Mouse (Mus musculus) liver, postnatal 0 days (tissue): ENCODE data around the gene Cdc26. TPM values are rescaled to one million over a fixed set of nuclear protein-coding genes. Genes with fewer than 3 reads are reported as not detected.
A peak's percentile ranks its signal among the peaks of the same experiment; 100 is the strongest.

Experiments used
- ATAC-seq: fragments of 200-750 bp; cut with Nextera tagmentation; 2 replicates; pipeline ENCODE4 v1.8.0; 2017; ENCODE audit warnings: mild to moderate bottlenecking, moderate library complexity
- DNase-seq: peaks from one replicate; pipeline ENCODE4 v3.0.0-alpha.2; 2016
- H3K27ac ChIP-seq: fragments of 300-500 bp; sonication (generic); 2 replicates; pipeline ENCODE4 v1.5.1; 2014; ENCODE audit warnings: antibody characterized with exemption, moderate library complexity, mild to moderate bottlenecking, low read depth
- H3K27me3 ChIP-seq: fragments of 300-500 bp; sonication (generic); 2 replicates; pipeline ENCODE4 v1.6.1; 2014; ENCODE audit warnings: low read length, control low read depth, mixed read lengths; ENCODE audit not compliant: insufficient read depth
- H3K36me3 ChIP-seq: fragments of 300-500 bp; sonication (generic); replicated peaks from 2 replicates; pipeline ENCODE4 v1.6.1; 2014; ENCODE audit warnings: mild to moderate bottlenecking, control low read depth, low read length, moderate library complexity, mixed read lengths; ENCODE audit not compliant: insufficient read depth
- H3K4me1 ChIP-seq: fragments of 300-500 bp; sonication (generic); 2 replicates; pipeline ENCODE4 v1.6.1; 2014; ENCODE audit warnings: antibody characterized with exemption, mild to moderate bottlenecking, control low read depth; ENCODE audit not compliant: insufficient read depth
- H3K4me2 ChIP-seq: fragments of 300-500 bp; sonication (generic); 2 replicates; pipeline ENCODE4 v1.6.1; 2014; ENCODE audit warnings: low read depth, mild to moderate bottlenecking, low read length, moderate library complexity, mixed read lengths
- H3K4me3 ChIP-seq: fragments of 300-500 bp; sonication (generic); 2 replicates; pipeline ENCODE4 v1.5.1; 2014; ENCODE audit warnings: low read depth, low read length
- H3K9ac ChIP-seq: fragments of 300-500 bp; sonication (generic); replicated peaks from 2 replicates; pipeline ENCODE4 v1.6.1; 2014; ENCODE audit warnings: mild to moderate bottlenecking, moderate library complexity
- H3K9me3 ChIP-seq: fragments of 300-500 bp; sonication (generic); 2 replicates; pipeline ENCODE4 v1.6.1; 2016; ENCODE audit warnings: mild to moderate bottlenecking, control low read depth, low read length, mixed read lengths
- CTCF ChIP-seq: sonication (generic); IDR thresholded peaks from 2 replicates; pipeline ENCODE4 v1.5.1; 2016; ENCODE audit warnings: antibody characterized with exemption, low read depth
- EP300 ChIP-seq: IDR thresholded peaks from 2 replicates; pipeline ENCODE4 v1.6.1; 2016; ENCODE audit warnings: antibody characterized with exemption, low read depth, mild to moderate bottlenecking
- WGBS: fragments of 180-500 bp; shearing (Covaris S2); extraction: QIAGEN DNeasy Blood & Tissue Kit; methylation state at CpG from one replicate; pipeline ENCODE4 v1.1.7; 2014; ENCODE audit not compliant: insufficient replicate concordance; 5-methylcytosine and 5-hydroxymethylcytosine counted together
- polyA plus RNA-seq: library from polyadenylated mRNA; unstranded; fragments of >200 nt; fragmentation: Nextera tagmentation; extraction: Ambion mirVana; gene quantifications from 2 replicates; pipeline ENCODE4 v1.2.1, GENCODE M21; 2015

Cdc26 gene
- 45.5 and 50.7 TPM in 2 replicates for polyA plus RNA-seq

DNA sequence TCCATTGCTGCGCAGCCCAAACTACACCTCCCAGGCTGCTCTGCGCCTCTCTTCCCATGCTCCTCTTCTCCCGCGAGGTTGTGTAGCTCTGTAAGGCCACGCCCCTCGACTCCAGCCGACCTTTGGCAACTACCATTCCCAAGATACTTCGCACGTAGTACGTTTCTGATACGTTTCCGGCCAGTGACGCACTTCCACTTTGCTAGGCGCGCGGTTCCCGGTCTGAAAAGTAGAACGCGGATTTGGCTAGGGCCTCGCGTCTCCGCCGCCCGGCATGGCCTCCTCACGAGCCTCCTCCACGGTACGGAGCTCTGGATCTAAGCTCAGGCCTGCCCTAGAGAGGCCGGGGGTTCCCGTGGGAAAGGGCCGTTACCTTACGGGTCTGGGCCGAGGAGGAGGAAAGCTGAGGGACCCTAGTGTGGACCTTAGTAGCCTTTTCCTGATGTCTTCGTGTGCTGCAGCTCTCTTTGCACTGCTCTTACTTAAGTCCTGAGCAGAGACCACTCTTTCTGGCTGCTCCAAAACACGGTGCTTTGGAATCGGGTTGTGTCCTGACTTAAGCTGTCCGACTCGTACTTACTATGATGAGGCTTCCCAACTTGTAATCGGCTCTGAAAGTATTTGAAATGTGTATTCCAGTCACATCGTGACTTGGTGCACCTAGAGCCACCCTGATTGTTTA is at the start of gene Cdc26, which contains the start of gene Prpf4:
Cdc26 (minus strand) TSS at position 42 of the 682 bp plus-strand sequence.
Prpf4 (plus strand) TSS at position 197 of the 682 bp plus-strand sequence.
- ATAC-seq (peak; percentile 100), DNase-seq (peak; percentile 98)
- H3K4me2 ChIP-seq = peak within 1 kb of the TSS; percentile 87
- no peaks in the 10 kb centered on the region for H3K27me3 ChIP-seq
- WGBS = under 1% methylated on average over 39 of the region's 39 CpGs
- peak within 1 kb of the TSS; percentile 86 for H3K9ac ChIP-seq
- H3K9me3 ChIP-seq = no peaks in the 10 kb centered on the region
- peaks cover 9% of the 10 kb centered on the region for H3K4me1 ChIP-seq
- peaks cover 20% of the 10 kb centered on the region for H3K36me3 ChIP-seq
- TF ChIP-seq CTCF (no peak), EP300 (peak; percentile 21; the same call in 1 of the 2 replicates)
- peak within 1 kb of the TSS; percentile 72 for H3K4me3 ChIP-seq
- peak within 1 kb of the TSS; percentile 91 for H3K27ac ChIP-seq

DNA sequence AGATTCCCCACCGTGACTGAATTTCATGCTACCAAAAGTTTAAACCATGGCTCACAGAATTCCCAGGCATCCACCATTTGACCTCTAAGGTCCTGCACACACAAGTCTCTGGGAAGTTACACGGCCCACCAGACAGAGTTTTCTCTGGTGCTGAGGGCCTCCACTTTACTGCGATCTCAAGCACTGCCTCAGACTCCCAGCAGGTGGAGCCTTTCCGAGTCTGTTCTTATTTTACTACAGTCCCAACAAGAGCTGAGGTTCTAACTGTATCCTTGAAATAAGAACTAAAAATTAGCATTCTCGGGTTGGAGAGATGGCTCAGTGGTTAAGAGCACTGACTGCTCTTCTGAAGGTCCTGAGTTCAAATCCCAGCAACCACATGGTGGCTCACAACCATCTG is 46.6 kb upstream of the Cdc26 start:
- no peak overlapping the region for H3K27ac ChIP-seq
- WGBS = 54% methylated on average over 5 of the region's 5 CpGs
- no peaks in the 10 kb centered on the region for H3K36me3 ChIP-seq
- H3K4me3 ChIP-seq = no peak overlapping the region
- ATAC-seq (no peak), DNase-seq (peak; percentile 52)
- no peak overlapping the region for H3K9ac ChIP-seq
- H3K4me2 ChIP-seq = no peak overlapping the region
- no peaks in the 10 kb centered on the region for H3K27me3 ChIP-seq
- no peak for TF ChIP-seq EP300
- TF ChIP-seq CTCF = peak; percentile 66
- no peaks in the 10 kb centered on the region for H3K9me3 ChIP-seq
- H3K4me1 ChIP-seq = no peaks in the 10 kb centered on the region

DNA sequence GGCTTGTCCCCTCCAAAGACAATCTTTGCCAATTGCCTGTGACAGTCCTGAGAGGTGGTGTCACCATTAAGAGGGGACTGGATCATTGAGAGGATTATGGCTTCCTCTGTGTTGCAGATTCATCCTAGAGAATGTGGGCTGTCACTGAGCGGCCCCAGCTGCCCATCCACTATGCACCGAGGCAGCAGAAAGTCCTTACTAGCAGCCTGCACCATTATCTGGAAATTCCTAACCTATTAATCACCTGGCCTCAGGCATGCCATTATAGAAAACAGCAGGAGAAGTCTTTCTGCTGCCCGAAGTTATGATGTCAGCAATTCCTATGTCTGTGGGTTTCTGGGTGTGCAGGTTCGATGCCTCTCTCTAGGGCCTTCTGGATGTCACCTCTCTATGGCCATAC is 32.5 kb upstream of the Cdc26 start:
- Histone ChIP-seq H3K4me2 (no peak overlapping the region), H3K4me1 (no peaks in the 10 kb centered on the region), H3K36me3 (no peaks in the 10 kb centered on the region), H3K4me3 (no peak overlapping the region), H3K27ac (no peak overlapping the region), H3K27me3 (no peaks in the 10 kb centered on the region), H3K9ac (no peak overlapping the region), H3K9me3 (no peaks in the 10 kb centered on the region)
- 68% methylated on average over 4 of the region's 4 CpGs for WGBS
- no peak for ATAC-seq
- DNase-seq = no peak
- TF ChIP-seq EP300 (no peak), CTCF (no peak)

DNA sequence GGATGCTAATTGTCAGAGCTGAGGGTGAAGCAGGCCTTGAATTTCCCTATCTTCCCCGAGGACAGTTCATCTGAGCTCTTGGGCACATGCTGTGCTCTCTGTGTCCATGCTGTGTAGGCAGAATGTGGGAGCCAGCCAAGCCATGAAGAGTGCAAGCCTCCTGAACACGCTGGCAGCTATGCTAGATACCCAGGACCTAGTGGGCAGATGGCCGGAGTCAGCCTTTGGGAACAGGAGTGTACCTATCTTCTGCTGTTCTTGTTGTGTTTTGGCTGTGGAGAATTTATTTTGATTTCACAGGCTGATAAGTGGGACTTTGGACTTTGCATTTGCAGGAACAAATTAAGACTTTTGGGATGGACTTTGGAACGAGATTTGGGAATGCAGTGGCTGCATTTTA is 32.1 kb upstream of the Cdc26 start:
- WGBS = 70% methylated on average over 4 of the region's 4 CpGs
- TF ChIP-seq CTCF (no peak), EP300 (no peak)
- no peaks in the 10 kb centered on the region for H3K9me3 ChIP-seq
- H3K4me2 ChIP-seq = no peak overlapping the region
- no peak overlapping the region for H3K27ac ChIP-seq
- no peak overlapping the region for H3K9ac ChIP-seq
- ATAC-seq = no peak
- H3K36me3 ChIP-seq = no peaks in the 10 kb centered on the region
- no peaks in the 10 kb centered on the region for H3K4me1 ChIP-seq
- no peak overlapping the region for H3K4me3 ChIP-seq
- no peak for DNase-seq
- no peaks in the 10 kb centered on the region for H3K27me3 ChIP-seq

DNA sequence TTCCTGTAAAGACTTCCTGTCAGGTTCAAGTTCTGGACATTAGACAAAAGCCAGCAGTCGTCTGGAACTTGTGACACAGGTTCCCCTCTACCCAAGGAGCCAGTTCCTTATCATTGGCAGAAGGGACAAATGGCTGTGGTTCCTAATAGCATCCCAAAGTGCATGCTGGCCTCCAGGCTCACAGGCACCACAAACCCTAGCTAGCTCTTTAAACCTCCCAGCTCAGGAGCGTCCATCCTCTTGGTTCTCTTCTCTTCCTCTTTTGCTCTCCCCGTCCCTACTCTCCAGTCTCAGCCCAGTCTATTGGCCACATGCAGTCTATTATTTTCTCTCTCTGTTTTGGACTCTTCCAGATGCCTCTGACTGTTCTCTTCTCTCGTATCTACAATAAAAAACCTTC is 31.4 kb upstream of the Cdc26 start:
- 41% methylated on average over 4 of the region's 4 CpGs for WGBS
- no peak for ATAC-seq
- DNase-seq = no peak

DNA sequence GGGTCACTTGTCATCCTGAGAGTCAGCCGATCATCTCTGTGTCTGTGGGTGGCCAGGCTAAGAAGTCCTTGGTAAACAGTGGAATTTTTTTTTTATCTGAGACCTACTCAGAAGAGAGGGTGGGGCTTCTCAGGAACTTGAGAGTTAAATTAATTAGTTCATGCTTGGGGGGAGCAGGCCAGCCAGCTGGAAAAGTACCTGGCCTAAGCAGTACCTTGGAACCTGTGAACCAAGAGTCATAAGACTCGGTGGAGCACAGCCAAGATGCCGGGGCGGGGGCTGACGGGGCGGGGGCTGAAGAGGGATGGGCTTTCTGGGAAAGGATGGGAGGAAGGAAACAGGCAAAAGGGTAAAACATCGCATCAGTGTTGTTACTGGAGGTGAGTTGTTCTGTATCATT is 29.4 kb upstream of the Cdc26 start:
- TF ChIP-seq EP300 (no peak), CTCF (no peak)
- WGBS = 85% methylated on average over 7 of the region's 7 CpGs
- Histone ChIP-seq H3K4me2 (no peak overlapping the region), H3K27ac (no peak overlapping the region), H3K4me1 (no peaks in the 10 kb centered on the region), H3K9me3 (no peaks in the 10 kb centered on the region), H3K27me3 (no peaks in the 10 kb centered on the region), H3K9ac (no peak overlapping the region), H3K4me3 (no peak overlapping the region), H3K36me3 (no peaks in the 10 kb centered on the region)
- no peak for ATAC-seq
- no peak for DNase-seq

More for the DNA sequence above, 31.4 kb upstream of the Cdc26 start:
- H3K9me3 ChIP-seq = no peaks in the 10 kb centered on the region
- no peak overlapping the region for H3K4me2 ChIP-seq
- H3K4me1 ChIP-seq = no peaks in the 10 kb centered on the region
- no peak overlapping the region for H3K4me3 ChIP-seq
- no peaks in the 10 kb centered on the region for H3K27me3 ChIP-seq
- H3K9ac ChIP-seq = no peak overlapping the region
- TF ChIP-seq EP300 (no peak), CTCF (no peak)
- no peak overlapping the region for H3K27ac ChIP-seq
- no peaks in the 10 kb centered on the region for H3K36me3 ChIP-seq
